Comparison of ENCODE assay signal across 22 mouse cellular contexts in genomic region chr1:181647467-181647866, GRCm38 (mm10).
A peak's percentile ranks its signal among the peaks of the same experiment; 100 is the strongest.
DNase-seq lines count a peak whose midpoint lies in the region; ATAC-seq and TF ChIP-seq lines count a peak whose summit lies in the region.
"Had no signal": no experiment of that assay in that cellular context is flagged by ENCODE, and none has a peak within 500 bp of the region (broad histone marks: within the 10 kb centered on the region; RNA-seq: fewer than 3 reads in every experiment).

No protein-coding gene starts in this region.

- no peak for ATAC-seq in hindbrain, embryonic 11.5 days (ENCODE audit: low FRiP score)
- ATAC-seq in hindbrain, embryonic 13.5 days (ENCODE audit: low FRiP score) = no peak
- 0 out of 2 replicates have a peak, but pooled peaks have one; percentile 22 for ATAC-seq in G1E (ENCODE audit: extremely low read depth, insufficient number of reproducible peaks, low FRiP score, poor library complexity, severe bottlenecking)
- ATAC-seq in embryonic facial prominence, embryonic 11.5 days (replicated peaks; ENCODE audit: insufficient number of reproducible peaks, low FRiP score, low TSS enrichment, low read depth) = no peak
- peak; percentile 67; the same call in 1 of the 2 replicates for ATAC-seq in megakaryocyte-erythroid progenitor cell, adult 5-6 weeks (replicated peaks; ENCODE audit: low FRiP score, low TSS enrichment, poor library complexity, severe bottlenecking)
- ATAC-seq in intestine, embryonic 16.5 days = no peak
- ATAC-seq: midbrain, embryonic 13.5 days had no signal

- no peaks in the 10 kb centered on the region for H3K4me1 ChIP-seq in hindbrain, embryonic 11.5 days (replicated peaks; ENCODE audit: control insufficient read depth, insufficient read depth, low read length)
- no peaks in the 10 kb centered on the region for H3K4me1 ChIP-seq in hindbrain, embryonic 13.5 days (replicated peaks)
- 0 out of 2 replicates have a peak, but pooled peaks cover 2% of the 10 kb centered on the region for H3K4me1 ChIP-seq in G1E (ENCODE audit: insufficient read depth, low read depth, low read length)
- H3K4me1 ChIP-seq in embryonic facial prominence, embryonic 11.5 days (ENCODE audit: control insufficient read depth, insufficient read depth, low read length) = no peaks in the 10 kb centered on the region
- H3K4me1 ChIP-seq in intestine, embryonic 16.5 days (ENCODE audit: control insufficient read depth, insufficient read depth, low read length) = 0 out of 2 replicates have a peak, but pooled peaks cover 4% of the 10 kb centered on the region
- H3K4me1 ChIP-seq: embryonic facial prominence, embryonic 12.5 days; midbrain, embryonic 13.5 days; neural tube, embryonic 15.5 days had no signal

- no peaks in the 10 kb centered on the region for H3K9me3 ChIP-seq in hindbrain, embryonic 11.5 days (ENCODE audit: control insufficient read depth, low read length)
- no peaks in the 10 kb centered on the region for H3K9me3 ChIP-seq in hindbrain, embryonic 13.5 days
- H3K9me3 ChIP-seq in G1E (replicated peaks) = no peaks in the 10 kb centered on the region
- no peaks in the 10 kb centered on the region for H3K9me3 ChIP-seq in embryonic facial prominence, embryonic 11.5 days (replicated peaks; ENCODE audit: control insufficient read depth, low read length)
- H3K9me3 ChIP-seq in intestine, embryonic 16.5 days (ENCODE audit: control insufficient read depth, low read length) = no peaks in the 10 kb centered on the region
- H3K9me3 ChIP-seq: embryonic facial prominence, embryonic 12.5 days; limb, embryonic 12.5 days; midbrain, embryonic 13.5 days; neural tube, embryonic 15.5 days had no signal

- TF ChIP-seq CTCF in G1E (IDR thresholded peaks at IDR 0.05; ENCODE audit: low read depth, low read length) = no peak

- no peaks in the 10 kb centered on the region for H3K36me3 ChIP-seq in hindbrain, embryonic 11.5 days (ENCODE audit: control insufficient read depth, insufficient read depth, low read length)
- no peaks in the 10 kb centered on the region for H3K36me3 ChIP-seq in hindbrain, embryonic 13.5 days
- no peaks in the 10 kb centered on the region for H3K36me3 ChIP-seq in G1E (replicated peaks)
- H3K36me3 ChIP-seq in embryonic facial prominence, embryonic 11.5 days (replicated peaks; ENCODE audit: control insufficient read depth, insufficient read depth, low read depth, low read length) = no peaks in the 10 kb centered on the region
- H3K36me3 ChIP-seq in intestine, embryonic 16.5 days (ENCODE audit: control insufficient read depth, insufficient read depth, low read length) = no peaks in the 10 kb centered on the region
- H3K36me3 ChIP-seq: embryonic facial prominence, embryonic 12.5 days; limb, embryonic 12.5 days; midbrain, embryonic 13.5 days; neural tube, embryonic 15.5 days had no signal

- no peak overlapping the region for H3K9ac ChIP-seq in hindbrain, embryonic 11.5 days (ENCODE audit: low read depth, low read length)
- no peak overlapping the region for H3K9ac ChIP-seq in hindbrain, embryonic 13.5 days
- no peak overlapping the region for H3K9ac ChIP-seq in embryonic facial prominence, embryonic 11.5 days (replicated peaks; ENCODE audit: low read length)
- H3K9ac ChIP-seq in intestine, embryonic 16.5 days (ENCODE audit: low read depth, low read length) = no peak overlapping the region
- H3K9ac ChIP-seq: embryonic facial prominence, embryonic 12.5 days; limb, embryonic 12.5 days; midbrain, embryonic 13.5 days; neural tube, embryonic 15.5 days had no signal

- no peaks in the 10 kb centered on the region for H3K27me3 ChIP-seq in hindbrain, embryonic 11.5 days (ENCODE audit: control insufficient read depth, insufficient read depth, low read length)
- H3K27me3 ChIP-seq in hindbrain, embryonic 13.5 days = no peaks in the 10 kb centered on the region
- H3K27me3 ChIP-seq in G1E (ENCODE audit: insufficient read depth, low read length) = 0 out of 2 replicates have a peak, but pooled peaks cover 6% of the 10 kb centered on the region
- H3K27me3 ChIP-seq in embryonic facial prominence, embryonic 11.5 days (ENCODE audit: control insufficient read depth, insufficient read depth, low read length) = no peaks in the 10 kb centered on the region
- H3K27me3 ChIP-seq in intestine, embryonic 16.5 days (replicated peaks; ENCODE audit: control insufficient read depth, insufficient read depth, low read length) = no peaks in the 10 kb centered on the region
- H3K27me3 ChIP-seq: embryonic facial prominence, embryonic 12.5 days; limb, embryonic 12.5 days; midbrain, embryonic 13.5 days; neural tube, embryonic 15.5 days had no signal

- intact Hi-C loops in left cerebral cortex, postnatal 36 days (cut with DNase I) = no loop called here

- H3K4me3 ChIP-seq in hindbrain, embryonic 11.5 days (ENCODE audit: low read depth, low read length) = no peak overlapping the region
- no peak overlapping the region for H3K4me3 ChIP-seq in hindbrain, embryonic 13.5 days
- no peak overlapping the region for H3K4me3 ChIP-seq in G1E (ENCODE audit: low read depth, low read length)
- no peak overlapping the region for H3K4me3 ChIP-seq in embryonic facial prominence, embryonic 11.5 days (ENCODE audit: low read depth, low read length)
- no peak overlapping the region for H3K4me3 ChIP-seq in intestine, embryonic 16.5 days (ENCODE audit: low read length)
- H3K4me3 ChIP-seq: embryonic facial prominence, embryonic 12.5 days; gastrocnemius, adult 2 months; layer of hippocampus, adult 2 months; left cerebral cortex, adult 2 months; limb, embryonic 12.5 days; midbrain, embryonic 13.5 days; myocyte; neural tube, embryonic 15.5 days had no signal

- DNase-seq in hindbrain, embryonic 11.5 days (ENCODE audit: low spot score) = peak; percentile 20
- DNase-seq in G1E (ENCODE audit: low spot score) = no peak
- peak; percentile 32 for DNase-seq in embryonic facial prominence, embryonic 11.5 days (ENCODE audit: low spot score)
- DNase-seq in left cerebral cortex, adult 11 months (ENCODE audit: low spot score) = no peak
- no peak for DNase-seq in left cerebral cortex, postnatal 36 days (ENCODE audit: low spot score in 2 of 2)
- DNase-seq: adrenal gland, postnatal 36 days; cerebellum, adult 8-10 months; gastrocnemius, adult 2 months; heart, postnatal 4 days; lung, adult 18-20 months; lung, postnatal 4 days; right cerebral cortex, adult 18-20 months had no signal

- H3K27ac ChIP-seq in hindbrain, embryonic 11.5 days (ENCODE audit: low read depth, low read length) = no peak overlapping the region
- no peak overlapping the region for H3K27ac ChIP-seq in hindbrain, embryonic 13.5 days
- H3K27ac ChIP-seq in embryonic facial prominence, embryonic 11.5 days (replicated peaks; ENCODE audit: low read depth, low read length) = no peak overlapping the region
- H3K27ac ChIP-seq in intestine, embryonic 16.5 days (ENCODE audit: low read length) = no peak overlapping the region
- H3K27ac ChIP-seq: embryonic facial prominence, embryonic 12.5 days; gastrocnemius, adult 2 months; layer of hippocampus, adult 2 months; left cerebral cortex, adult 2 months; limb, embryonic 12.5 days; midbrain, embryonic 13.5 days; neural tube, embryonic 15.5 days had no signal

- no peak overlapping the region for H3K4me2 ChIP-seq in hindbrain, embryonic 11.5 days (replicated peaks; ENCODE audit: low read depth, low read length)
- no peak overlapping the region for H3K4me2 ChIP-seq in hindbrain, embryonic 13.5 days
- H3K4me2 ChIP-seq in embryonic facial prominence, embryonic 11.5 days (ENCODE audit: low read depth, low read length) = no peak overlapping the region
- no peak overlapping the region for H3K4me2 ChIP-seq in intestine, embryonic 16.5 days (ENCODE audit: low read depth, low read length)
- H3K4me2 ChIP-seq: embryonic facial prominence, embryonic 12.5 days; limb, embryonic 12.5 days; midbrain, embryonic 13.5 days; neural tube, embryonic 15.5 days had no signal

- 56% methylated on average over 8 of the region's 8 CpGs for WGBS in hindbrain, embryonic 11.5 days
- 50% methylated on average over 8 of the region's 8 CpGs for WGBS in hindbrain, embryonic 13.5 days
- 51% methylated on average over 8 of the region's 8 CpGs for WGBS in embryonic facial prominence, embryonic 11.5 days
- WGBS in intestine, embryonic 16.5 days = 39% methylated on average over 8 of the region's 8 CpGs

Comparison
In these comparisons a context has a peak if more than half of its experiments do, and no peak if none do; other contexts are left out.
1. ATAC-seq: peak in G1E (single experiment) and megakaryocyte-erythroid progenitor cell, adult 5-6 weeks (single experiment); none in hindbrain, embryonic 11.5 days (single experiment), hindbrain, embryonic 13.5 days (single experiment), embryonic facial prominence, embryonic 11.5 days (single experiment) and intestine, embryonic 16.5 days (single experiment).
2. DNase-seq: peak in hindbrain, embryonic 11.5 days (single experiment) and embryonic facial prominence, embryonic 11.5 days (single experiment); none in G1E (single experiment), left cerebral cortex, adult 11 months (single experiment) and left cerebral cortex, postnatal 36 days (0 of 2).